Mouse (Mus musculus) fibroblast of lung, adult 2 months (primary cell): ENCODE results near the gene Ces1d.
"Not testable (repeated sequence)": the region's sequence is repeated elsewhere in the genome, so short reads cannot be mapped to it uniquely, and the experiment has no call there.

ENCODE experiments used
- DNase-seq: peaks from one replicate; pipeline ENCODE4 v3.0.0-alpha.2; 2011; ENCODE audit warnings: low read depth

Ces1d gene

DNA sequence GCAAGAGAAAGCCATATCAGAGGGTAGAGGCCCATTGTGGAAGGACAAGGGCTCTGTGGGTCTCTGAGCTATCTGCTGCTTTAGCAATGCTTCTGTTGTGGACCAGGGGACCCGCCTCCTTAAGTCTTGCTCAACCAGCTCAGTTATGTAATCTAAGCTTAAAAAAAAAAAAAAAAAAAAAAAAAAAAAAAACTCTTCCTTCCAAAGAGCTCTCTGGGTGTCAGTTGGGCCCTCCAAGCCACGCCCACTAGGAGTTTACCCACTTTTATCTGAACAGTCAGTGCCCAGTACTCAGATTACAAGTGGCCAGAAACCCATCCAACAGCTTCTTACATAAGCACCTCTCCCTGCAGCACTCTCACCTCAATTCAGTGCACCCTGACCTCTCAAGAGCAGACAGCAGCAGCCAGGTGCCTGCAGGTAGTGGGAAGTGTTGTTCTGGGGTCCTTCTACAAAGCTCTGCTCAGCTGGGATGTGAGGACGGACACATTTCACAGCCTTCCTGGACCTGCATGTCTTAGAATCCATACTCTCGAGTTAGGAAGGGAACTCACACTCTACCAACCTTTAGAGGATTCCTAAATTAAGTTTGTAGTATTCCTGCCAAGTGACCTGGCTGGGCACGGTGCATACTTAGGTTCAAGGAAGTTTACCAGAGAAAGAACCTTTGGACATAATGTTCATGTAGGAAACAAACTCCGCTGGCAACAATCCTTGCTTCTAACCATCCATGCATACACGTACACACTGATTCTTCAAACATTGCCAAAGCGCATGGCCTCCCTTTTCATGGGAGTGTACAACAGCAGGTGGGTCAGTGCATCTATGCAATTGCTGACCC lies at the start of gene Ces1d:
Gene Ces1d (minus strand): TSS at position 154 of the 841 bp plus-strand sequence.
- no peak for DNase-seq

DNA sequence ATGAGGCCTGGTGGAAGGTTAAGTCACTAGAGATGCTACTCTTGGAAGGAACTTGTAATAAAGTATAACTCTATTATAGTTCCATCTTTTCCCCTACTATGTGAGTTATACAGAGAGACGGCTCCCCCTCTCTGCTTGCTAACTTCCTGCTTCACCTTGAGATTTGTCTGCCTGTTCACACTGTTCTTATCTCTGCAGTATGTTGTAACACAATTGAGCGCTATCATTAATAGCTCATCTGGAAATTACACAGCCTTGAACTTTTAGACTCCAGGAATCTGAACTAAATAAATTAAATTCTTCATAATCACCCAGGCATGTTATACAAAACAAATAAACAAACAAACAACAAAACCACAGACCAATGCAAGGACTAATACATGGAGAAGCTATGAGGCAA lies 48.4 kb upstream of the Ces1d start:
- no peak for DNase-seq

DNA sequence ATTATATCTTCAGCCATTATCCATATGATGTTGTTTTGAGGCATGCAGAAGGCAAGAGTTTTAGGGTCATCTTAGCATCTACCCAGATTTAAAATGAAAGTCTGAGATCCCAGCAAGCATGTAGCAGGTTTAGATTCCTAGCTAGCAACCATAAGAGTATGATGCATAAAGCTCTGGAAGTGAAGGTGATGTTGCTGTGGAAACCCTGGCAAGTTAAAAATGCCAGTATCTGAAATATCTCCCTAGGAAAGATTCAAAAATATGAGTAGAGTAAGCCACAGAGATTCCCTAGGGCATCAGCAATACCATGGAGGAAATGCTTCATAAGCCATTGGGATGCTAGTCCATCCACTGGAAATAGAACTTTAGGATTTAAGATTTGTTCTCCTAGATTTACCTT lies 42.2 kb upstream of the Ces1d start:
- no peak for DNase-seq

DNA sequence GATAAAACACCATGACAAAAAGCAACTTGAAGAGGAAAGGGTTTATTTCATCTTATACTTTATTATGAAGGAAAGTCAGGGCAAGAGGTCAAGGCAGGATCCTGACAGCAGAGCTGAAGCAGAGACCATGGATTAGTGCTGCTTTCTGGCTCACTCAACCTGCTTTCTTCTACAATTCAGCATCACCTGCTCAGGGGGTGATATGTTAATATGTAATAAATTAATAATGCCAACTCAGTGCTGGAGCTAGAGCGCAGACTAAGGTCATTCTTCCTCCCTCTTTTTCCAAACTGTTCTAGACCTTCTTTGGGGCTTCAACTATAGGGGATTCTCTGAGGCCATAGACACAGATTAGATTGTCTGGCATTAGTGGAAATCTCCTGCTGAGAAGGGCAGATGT lies 38.0 kb upstream of the Ces1d start:
- DNase-seq: no peak

DNA sequence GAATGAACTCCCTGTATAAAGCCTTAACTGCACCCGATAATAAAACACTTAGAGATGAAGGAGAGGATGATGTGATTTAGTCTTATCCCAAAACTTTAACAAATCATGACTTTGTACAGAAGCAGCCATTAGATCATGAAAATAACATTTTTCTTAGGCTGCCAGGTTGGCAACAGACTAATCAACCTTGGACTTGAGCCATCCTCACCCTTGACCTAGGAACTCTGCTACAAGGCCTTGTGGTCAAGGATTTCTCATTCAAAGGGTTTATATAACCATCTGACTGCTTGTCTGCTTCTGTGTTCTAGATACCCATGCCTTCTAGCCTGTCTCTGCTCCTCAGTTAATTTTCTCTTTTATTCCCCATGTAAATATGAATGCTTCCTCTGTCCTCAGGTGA lies 37.1 kb upstream of the Ces1d start:
- no peak for DNase-seq

DNA sequence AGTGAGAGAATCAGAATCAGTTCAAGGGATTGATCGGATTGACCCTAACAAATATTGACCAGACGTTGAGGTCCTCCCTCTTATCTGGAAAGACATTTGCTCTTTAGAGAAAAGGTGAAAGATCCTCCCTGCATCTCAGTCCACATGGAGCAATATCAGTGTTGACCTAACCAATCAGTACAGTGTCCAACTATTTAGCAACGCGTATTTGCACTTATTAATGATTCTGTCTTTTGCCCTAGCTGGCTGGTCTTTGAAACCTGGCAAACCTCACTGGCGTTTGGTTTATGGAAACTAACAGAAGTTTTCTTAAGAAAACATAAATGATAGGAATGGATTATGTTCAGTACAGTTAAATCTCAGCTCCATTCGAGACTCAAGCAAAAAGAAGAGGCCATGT lies 36.4 kb upstream of the Ces1d start:
- no peak for DNase-seq

DNA sequence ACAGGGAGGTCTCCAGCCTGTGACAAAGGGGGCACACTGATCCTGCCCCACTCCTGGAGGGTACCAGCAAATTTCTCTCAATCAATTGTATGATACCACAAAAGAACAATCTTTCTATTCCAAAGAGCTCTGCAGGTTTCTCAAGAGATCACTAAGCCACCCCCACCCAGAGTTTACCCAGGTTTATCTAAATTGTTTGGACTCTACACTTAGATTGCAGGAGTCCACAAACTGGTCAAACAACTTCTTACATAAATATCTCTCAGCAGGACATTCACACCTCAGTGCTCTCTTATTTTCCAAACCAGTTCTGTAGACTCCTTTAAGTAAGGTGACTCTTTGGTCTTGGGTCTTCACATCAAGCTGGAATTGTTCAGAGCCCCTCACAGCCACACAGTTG lies 31.8 kb upstream of the Ces1d start, which contains the start of gene Ces1e:
Gene Ces1e (minus strand): TSS at position 174 of the 400 bp plus-strand sequence.
- no peak for DNase-seq

DNA sequence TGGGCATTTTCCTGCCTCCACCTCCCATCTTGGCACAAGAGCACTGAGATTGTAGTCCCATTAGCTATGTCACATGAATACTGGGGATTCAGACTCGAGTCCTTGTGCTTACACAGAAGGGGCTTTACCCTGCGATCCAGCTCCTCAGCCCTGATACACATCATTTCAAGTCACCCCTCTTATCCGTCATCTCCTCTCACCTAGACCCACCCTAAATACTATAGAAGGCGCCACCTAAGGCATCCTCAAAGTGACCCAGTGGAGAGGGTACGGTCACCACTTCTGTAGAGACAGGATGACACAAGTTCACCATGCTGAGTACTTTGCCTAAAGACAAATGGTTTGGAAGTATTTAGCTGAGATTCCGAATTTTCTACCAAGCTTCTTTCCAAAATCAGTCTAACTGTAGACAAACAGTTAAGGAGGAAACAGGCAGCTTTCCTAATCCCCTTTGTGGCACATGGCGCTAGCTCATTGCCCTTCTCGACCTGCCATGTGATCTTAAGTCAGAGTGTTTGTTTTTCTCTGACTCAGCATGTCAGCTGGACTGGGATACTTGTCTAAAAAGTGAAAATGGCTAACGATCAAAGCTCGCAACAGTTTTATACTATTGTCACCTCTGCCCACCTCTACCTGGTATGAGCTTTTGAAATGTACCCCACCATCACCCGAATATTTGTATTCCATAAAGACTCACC lies 31.2 kb upstream of the Ces1d start:
- no peak for DNase-seq

DNA sequence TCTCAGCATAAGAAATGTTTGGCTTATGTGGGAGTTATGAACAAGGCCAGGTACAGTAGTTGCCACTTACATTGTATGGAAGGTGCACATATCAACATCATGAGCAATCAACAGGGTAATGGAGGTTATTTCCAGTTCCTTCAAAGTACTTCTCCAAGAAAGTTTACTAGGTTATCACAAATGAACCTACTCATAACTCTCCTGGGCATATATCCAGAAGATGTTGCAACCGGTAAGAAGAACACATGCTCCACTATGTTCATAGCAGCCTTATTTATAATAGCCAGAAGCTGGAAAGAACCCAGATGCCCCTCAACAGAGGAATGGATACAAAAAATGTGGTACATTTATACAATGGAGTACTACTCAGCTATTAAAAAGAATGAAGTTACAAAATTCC lies 28.8 kb upstream of the Ces1d start:
- not testable (repeated sequence) for DNase-seq

DNA sequence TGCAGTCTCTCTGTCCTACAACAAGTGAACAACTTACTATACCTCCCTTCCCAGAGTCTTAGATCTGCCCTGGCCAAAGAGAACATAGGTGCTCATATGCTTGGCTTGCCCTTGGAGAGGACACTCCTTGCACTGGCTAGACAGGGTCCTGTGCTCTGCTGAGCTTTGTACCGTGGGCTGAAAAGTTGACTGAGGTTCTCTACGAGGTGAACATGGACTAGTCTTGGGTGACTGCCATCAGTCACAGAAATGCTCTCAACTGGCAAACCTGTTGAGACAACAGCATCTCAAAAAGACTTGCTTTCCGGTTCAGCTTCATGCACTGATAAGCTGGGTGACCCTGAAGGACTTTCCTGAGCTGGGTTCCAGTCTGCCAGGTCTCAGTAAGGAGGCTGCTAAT lies 24.3 kb upstream of the Ces1d start:
- DNase-seq: no peak

DNA sequence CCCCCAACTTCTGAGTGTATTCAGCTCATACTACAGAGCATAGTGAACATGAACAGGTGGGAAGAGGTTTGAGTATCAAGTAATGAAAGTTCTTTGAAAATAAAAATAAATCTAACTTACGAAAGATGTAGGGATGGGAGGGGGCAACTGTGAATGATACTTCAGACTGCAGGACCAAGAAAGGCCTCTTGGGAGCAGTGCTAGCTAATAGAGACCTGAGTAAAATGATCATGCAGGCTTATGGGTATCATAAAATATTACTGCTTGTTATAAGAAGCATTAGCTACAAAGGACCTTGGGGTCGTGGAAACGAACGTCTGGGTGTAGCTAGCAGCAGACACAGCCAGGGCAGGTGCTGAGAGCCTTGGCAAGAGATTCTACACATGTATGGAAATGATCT lies 20.2 kb upstream of the Ces1d start:
- DNase-seq: no peak

DNA sequence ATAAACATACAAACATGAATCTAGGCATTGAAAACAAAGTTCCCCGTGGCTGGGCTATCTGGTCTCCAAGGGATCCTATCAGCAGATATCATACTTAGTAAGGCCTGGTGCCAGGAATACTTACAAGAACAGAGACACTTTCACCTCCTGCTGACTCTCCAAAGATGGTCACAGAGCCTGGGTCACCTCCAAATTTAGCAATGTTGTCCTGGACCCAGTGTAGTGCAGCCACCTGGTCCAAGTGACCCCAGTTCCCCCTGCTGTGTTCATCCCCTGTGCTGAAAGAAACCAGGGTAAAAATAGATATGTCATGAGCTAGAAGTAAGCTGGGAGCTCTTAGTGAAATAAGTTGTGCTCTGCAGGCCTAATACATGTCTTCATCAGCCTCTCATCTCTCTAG lies 19.7 kb upstream of the Ces1d start:
- DNase-seq: no peak

DNA sequence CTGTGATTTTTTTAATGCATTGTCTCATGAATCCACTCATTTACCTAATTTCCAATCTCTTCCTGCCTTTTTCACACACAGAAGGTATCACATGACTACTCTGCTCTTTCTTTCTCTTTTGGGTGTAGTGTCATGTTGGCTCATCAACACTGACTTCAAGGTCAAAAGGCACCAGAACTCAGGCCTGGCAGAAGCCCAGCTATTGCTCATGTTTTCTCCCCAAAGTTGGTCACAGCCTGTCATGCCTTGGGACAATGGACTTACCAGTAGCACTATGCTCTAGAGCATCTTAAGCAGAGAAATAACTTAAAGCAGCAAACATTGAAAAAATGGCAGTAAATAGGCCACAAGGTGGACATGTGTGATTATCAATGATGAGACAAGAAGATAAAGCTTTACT lies 13.5 kb upstream of the Ces1d start:
- no peak for DNase-seq

DNA sequence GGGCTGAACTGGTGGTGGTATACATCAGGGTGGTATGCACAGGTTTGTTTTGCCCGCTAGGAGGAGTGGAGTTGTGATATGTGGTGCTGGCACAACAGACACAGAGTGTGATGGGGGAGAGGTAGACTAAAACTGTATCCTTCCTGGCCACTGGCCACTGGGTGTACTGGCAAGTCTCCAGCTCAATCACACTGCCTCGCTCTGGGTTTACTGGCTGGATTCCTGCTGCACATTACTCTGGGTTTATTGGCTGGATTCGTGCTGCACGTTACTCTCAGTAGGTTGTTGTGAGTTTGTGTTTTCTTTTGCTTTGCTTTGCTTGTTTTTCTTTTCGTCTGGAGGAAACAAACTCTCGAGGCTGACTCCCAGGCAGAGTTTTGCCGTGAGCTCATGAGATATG lies 1.5 kb upstream of the Ces1d start:
- not testable (repeated sequence) for DNase-seq

DNA sequence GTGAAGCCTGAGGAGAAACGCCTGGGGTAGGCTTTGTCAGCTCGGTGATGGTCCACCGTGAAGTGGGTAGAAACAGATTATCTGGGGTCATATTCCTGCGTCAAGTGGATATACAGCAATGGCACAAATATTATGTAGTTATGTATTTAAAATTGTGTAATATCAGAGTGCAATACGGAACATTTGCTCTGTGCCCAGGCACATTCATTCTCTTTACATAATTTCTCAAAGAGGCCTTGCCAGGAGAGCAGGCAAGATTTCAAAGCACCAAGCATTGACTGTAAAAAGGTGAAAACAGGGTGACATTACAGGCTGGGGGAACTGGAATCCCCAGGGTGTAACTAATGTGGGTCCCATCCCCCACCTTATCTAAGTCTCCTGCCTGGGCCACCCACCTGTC lies 1.2 kb downstream of the Ces1d start:
- no peak for DNase-seq

DNA sequence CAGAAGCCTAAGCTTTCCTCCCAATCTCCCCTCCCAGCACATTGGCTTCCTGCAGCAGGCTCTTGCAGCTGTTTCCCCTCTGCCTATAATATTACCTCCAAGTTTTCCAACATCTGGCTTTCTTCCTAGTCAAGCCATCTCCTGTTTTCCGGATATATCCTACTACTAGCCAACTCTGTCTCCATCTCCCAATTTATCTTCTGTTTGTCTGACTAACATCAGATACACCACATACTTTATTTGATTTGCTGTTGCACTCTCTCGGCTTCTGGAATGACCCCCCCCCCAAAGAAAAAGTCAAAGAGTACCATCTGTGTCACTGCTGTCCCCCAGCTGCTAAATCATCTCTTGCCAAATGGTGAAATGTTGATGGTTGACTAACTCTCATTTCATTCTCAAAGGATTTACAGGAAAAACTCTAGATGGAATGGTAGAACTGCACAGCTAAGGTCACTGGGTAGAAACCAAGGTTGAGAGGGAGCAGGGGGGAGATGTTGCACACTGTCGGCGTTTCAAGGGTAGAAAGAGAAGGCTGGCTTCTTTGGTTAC lies 17.0 kb downstream of the Ces1d start:
- DNase-seq: no peak

DNA sequence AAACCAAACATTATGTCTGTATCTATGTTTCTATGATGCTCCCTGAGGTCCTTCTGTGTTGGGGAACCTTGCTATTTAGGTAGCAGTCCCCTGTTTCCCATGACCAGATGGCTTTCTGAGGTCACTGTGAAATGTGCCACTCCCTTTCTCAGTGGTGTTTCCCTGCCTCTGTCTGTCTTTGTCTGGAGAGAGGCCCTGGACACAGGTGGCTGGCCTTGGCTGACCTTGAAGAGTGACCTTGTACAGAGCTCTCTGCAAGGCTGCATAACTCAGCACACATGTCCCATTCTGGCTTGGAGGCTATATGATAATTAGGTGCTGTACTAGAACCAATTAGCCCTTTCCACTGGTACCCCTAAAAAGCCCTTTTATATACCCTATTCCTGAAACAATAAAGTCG lies 21.0 kb downstream of the Ces1d start:
- no peak for DNase-seq

DNA sequence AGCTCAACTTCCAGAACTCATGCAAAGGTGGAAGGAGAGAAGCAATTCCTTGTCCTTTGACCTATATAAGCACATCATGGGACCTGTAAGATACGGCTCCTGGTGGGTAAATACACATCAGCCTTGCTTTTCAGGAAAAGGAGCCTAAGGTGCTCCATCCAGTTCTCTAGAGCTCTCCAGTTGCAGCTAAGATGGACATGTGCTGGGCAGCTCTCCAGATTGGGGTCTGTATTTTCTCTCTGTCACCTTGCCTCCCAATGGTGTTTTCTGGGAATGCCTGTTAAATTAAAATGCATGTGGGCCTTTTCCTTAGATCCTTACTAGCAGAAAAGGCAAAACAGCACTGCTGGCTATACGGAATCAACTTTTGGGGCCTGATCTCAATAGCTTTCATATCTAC lies 23.1 kb downstream of the Ces1d start:
- no peak for DNase-seq

DNA sequence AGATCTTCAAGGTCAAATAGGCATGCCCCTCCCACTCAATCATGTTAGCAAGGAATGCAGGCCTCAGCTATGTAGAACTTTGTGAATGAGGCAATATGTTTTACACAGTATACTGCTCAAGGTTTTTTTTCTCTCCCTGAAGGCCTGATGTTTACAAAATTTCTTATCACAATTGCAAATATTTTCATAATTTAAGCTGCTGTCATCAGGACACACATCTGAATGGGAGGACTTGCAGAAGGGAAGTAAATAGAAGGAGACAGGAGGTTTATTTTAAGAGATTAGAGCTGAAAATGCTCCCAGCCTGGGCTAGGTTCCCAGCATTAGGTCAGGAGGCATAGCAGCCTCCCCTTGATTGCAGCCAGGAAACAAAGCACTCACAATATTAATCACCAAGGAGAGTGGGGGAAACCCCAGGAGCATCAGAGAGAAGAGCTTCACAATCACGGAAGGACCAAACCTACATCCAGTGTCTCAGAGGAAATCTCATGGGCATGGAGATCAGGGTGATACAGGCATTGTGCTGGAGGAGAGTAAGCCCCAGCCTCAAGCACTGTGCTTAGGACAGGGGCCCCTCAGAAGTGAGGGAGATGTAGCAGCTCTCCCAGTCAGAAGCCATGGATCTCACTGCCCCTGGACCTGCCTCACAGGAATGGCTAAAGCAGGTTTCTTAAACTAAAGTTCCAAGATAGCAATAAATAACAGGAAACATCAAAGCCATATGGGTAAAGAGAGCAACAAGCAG lies 25.6 kb downstream of the Ces1d start:
- no peak for DNase-seq

DNA sequence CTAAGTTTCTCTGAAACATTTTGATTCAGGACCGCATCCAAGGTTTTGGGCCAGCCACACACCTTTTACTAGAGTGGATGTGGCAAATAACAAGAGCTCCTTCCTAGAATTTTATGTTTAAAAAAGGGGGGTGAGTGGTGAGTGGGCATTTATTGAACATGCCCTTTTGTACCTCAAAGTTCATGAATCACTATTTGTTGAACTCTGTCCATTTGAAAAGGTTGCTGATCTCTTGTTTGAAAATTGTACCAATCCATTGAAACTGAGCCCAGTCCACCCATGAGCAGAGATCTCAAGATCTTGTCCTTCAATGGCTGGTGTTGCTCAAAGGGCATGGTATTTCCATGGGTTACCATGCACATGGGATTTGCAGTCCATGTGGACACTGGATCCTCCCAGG lies 34.3 kb downstream of the Ces1d start:
- DNase-seq: no peak

DNA sequence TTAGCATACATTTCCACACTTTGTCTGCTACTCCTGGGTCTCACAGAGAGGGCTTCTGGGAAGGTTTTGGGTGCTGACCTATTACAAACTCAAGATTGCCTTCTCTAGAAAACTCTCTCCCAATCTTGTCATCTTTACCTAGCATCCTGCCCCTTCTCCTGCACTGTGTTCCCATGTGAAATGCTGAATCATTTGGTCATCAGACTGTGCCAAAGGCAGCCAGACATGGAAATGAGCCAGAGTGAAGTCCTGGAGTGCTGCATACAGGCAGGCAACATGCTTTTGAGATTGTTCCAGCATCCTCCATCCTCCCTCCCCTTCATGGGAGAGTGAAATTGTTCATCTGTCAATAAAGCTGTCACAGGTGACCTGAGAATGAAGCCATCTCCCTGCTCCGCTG lies 46.2 kb downstream of the Ces1d start:
- no peak for DNase-seq

DNA sequence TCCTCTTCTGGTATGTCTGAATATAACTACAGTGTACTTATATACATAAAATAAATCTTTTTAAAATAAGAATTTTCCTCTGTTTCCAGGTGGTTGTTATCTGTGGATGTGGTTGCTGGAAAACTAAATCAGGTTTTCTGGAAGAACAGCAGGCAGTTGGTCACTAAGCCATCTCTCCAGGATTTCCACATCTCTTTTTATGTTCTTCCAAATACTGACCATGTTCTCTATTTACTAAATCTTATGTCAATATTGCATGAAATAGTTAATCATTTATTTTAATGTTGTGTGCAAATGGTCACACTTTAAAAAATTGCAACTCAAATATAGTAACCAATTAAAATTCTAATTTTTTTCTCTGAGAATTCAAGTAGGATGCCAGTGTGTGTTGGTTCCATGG lies 50.3 kb downstream of the Ces1d start:
- no peak for DNase-seq

DNA sequence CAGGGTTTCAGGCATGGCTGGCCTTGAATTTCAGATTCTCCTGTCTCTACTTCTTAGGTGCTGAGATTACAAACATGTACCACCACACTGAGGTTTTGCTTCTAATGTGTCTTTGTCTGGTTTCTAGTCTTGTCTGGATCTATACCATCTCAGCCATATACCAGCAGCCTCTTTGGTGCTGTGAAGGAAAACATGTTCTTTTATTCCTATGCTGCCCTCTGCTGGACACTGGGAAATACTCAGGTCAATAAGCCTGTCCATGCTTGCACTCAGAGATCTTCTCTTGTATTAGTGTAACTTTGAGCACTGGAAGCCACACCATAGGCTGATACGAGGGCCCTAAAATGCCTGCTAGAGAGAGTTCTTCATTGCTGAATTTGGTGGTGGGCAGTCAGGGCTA lies 56.9 kb downstream of the Ces1d start:
- DNase-seq: peak; percentile 6
